Mouse (Mus musculus) neutrophil, adult 59 days (primary cell): ENCODE measurements around the gene Usp43. TPM values are rescaled to one million over a fixed set of nuclear protein-coding genes. Genes with fewer than 3 reads are reported as not detected.

Source experiments
- total RNA-seq, 2 experiments: library from RNA; stranded (reverse); gene quantifications; 1 replicate in 1 of 2; 2 replicates in 1 of 2; pipeline ENCODE4 v1.2.4; 2023

Gene Usp43
- not detected for total RNA-seq

GRCm38 (mm10) chr11:67921827-67922754 lies at the start of gene Usp43:
Usp43 (minus strand) TSS chr11:67922153.

GRCm38 (mm10) chr11:67965905-67966878 lies 44.2 kb upstream of the Usp43 start, which contains the start of gene Stx8:
Stx8 (plus strand) TSS chr11:67966193.

GRCm38 (mm10) chr11:67965242-67965883 lies 43.4 kb upstream of the Usp43 start, which contains the start of gene Cfap52:
Cfap52 (minus strand) TSS chr11:67965651.

Other genes with a start within 250 kb of the Usp43 start
- gene Rcvrn, start 226.8 kb downstream of the Usp43 start, total RNA-seq = 1 to 10 TPM in 1 of 2 experiments, under 1 TPM in 1; 0.37 to 1.0 TPM
- not detected for gene Glp2r, start 151.0 kb downstream of the Usp43 start, total RNA-seq
- not detected for gene Gsg1l2, start 147.5 kb downstream of the Usp43 start, total RNA-seq
- not detected for gene Dhrs7c, start 124.0 kb downstream of the Usp43 start, total RNA-seq
- gene Cfap52, start 43.5 kb upstream of the Usp43 start, total RNA-seq = not detected
- 10 to 100 TPM; 18.7 to 23.9 TPM for gene Stx8, start 44.0 kb upstream of the Usp43 start, total RNA-seq